Mouse (Mus musculus) lung, postnatal 0 days (tissue): ENCODE results near the gene Pde10a. TPM values are rescaled to one million over a fixed set of nuclear protein-coding genes. Genes with fewer than 3 reads are reported as not detected.

Experiments used
- ATAC-seq: fragments of 200-750 bp; cut with Nextera tagmentation; 2 replicates; pipeline ENCODE4 v1.8.0; 2017; ENCODE audit warnings: moderate library complexity
- DNase-seq: peaks from one replicate; pipeline ENCODE4 v3.0.0-alpha.2; 2016; ENCODE audit warnings: low spot score
- H3K27ac ChIP-seq: fragments of 300-500 bp; sonication (generic); 2 replicates; pipeline ENCODE4 v1.5.1; 2014; ENCODE audit warnings: antibody characterized with exemption, mild to moderate bottlenecking, low read length, mixed read lengths
- H3K27me3 ChIP-seq: fragments of 300-500 bp; sonication (generic); replicated peaks from 2 replicates; pipeline ENCODE4 v1.6.1; 2014; ENCODE audit warnings: low read length, mixed read lengths; ENCODE audit not compliant: insufficient read depth
- H3K36me3 ChIP-seq: fragments of 300-500 bp; sonication (generic); 2 replicates; pipeline ENCODE4 v1.6.1; 2014; ENCODE audit warnings: low read length, mixed read lengths; ENCODE audit not compliant: insufficient read depth
- H3K4me1 ChIP-seq: fragments of 300-500 bp; sonication (generic); 2 replicates; pipeline ENCODE4 v1.6.1; 2014; ENCODE audit warnings: antibody characterized with exemption, low read depth, low read length, mixed read lengths; ENCODE audit not compliant: insufficient read depth
- H3K4me2 ChIP-seq: fragments of 300-500 bp; sonication (generic); replicated peaks from 2 replicates; pipeline ENCODE4 v1.6.1; 2014; ENCODE audit warnings: low read depth, mild to moderate bottlenecking, low read length, moderate library complexity, mixed read lengths
- H3K4me3 ChIP-seq: fragments of 300-500 bp; sonication (generic); 2 replicates; pipeline ENCODE4 v1.5.1; 2014; ENCODE audit warnings: low read depth, low read length
- H3K9ac ChIP-seq: fragments of 300-500 bp; sonication (generic); replicated peaks from 2 replicates; pipeline ENCODE4 v1.6.1; 2014; ENCODE audit warnings: low read depth, mild to moderate bottlenecking
- H3K9me3 ChIP-seq: fragments of 300-500 bp; sonication (generic); 2 replicates; pipeline ENCODE4 v1.6.1; 2016; ENCODE audit warnings: low read length, mixed read lengths
- CTCF ChIP-seq: IDR thresholded peaks from 2 replicates; pipeline ENCODE4 v1.5.1; 2016; ENCODE audit warnings: antibody characterized with exemption, mild to moderate bottlenecking
- EP300 ChIP-seq: IDR thresholded peaks from 2 replicates; pipeline ENCODE4 v1.6.1; 2016; ENCODE audit warnings: antibody characterized with exemption, mild to moderate bottlenecking, control low read depth
- WGBS: fragments of 180-500 bp; shearing (Covaris S2); extraction: QIAGEN DNeasy Blood & Tissue Kit; methylation state at CpG from one replicate; pipeline ENCODE4 v1.1.7; 2014; 5-methylcytosine and 5-hydroxymethylcytosine counted together
- polyA plus RNA-seq: library from polyadenylated mRNA; unstranded; fragments of >200 nt; fragmentation: Nextera tagmentation; extraction: Ambion mirVana; gene quantifications from 2 replicates; pipeline ENCODE4 v1.2.1, GENCODE M21; 2015

Pde10a gene
- polyA plus RNA-seq, 1 experiment from 2014 or later: 0.86 TPM

- ATAC-seq: peak; percentile 25; the same call in 1 of the 2 replicates
- H3K4me3 ChIP-seq: no peak overlapping the region
- H3K27me3 ChIP-seq: no peaks in the 10 kb centered on the region
- no peak overlapping the region for H3K4me2 ChIP-seq
- DNase-seq: peak; percentile 28
- no peaks in the 10 kb centered on the region for H3K4me1 ChIP-seq
- H3K27ac ChIP-seq: no peak overlapping the region
- 31% methylated on average over 7 of the region's 7 CpGs for WGBS
- TF ChIP-seq EP300 (no peak), CTCF (no peak)
- no peak overlapping the region for H3K9ac ChIP-seq
- H3K9me3 ChIP-seq: no peaks in the 10 kb centered on the region
- H3K36me3 ChIP-seq: no peaks in the 10 kb centered on the region
Observed at GRCm38 (mm10) chr17:8847558-8847957, 322.4 kb downstream of the Pde10a start.

GRCm38 (mm10) chr17:8851846-8852245 lies 326.7 kb downstream of the Pde10a start:
- Histone ChIP-seq H3K4me2 (no peak overlapping the region), H3K4me1 (no peaks in the 10 kb centered on the region), H3K9me3 (no peaks in the 10 kb centered on the region), H3K4me3 (no peak overlapping the region), H3K36me3 (no peaks in the 10 kb centered on the region), H3K9ac (no peak overlapping the region), H3K27me3 (no peaks in the 10 kb centered on the region), H3K27ac (no peak overlapping the region)
- DNase-seq (no peak), ATAC-seq (no peak)
- no peak for TF ChIP-seq CTCF
- TF ChIP-seq EP300: no peak
- WGBS: 92% methylated on average over 6 of the region's 6 CpGs

GRCm38 (mm10) chr17:8856430-8857371 lies 331.5 kb downstream of the Pde10a start:
- Histone ChIP-seq H3K4me1 (peaks cover 4% of the 10 kb centered on the region), H3K27me3 (no peaks in the 10 kb centered on the region), H3K36me3 (no peaks in the 10 kb centered on the region), H3K27ac (no peak overlapping the region), H3K9ac (no peak overlapping the region), H3K4me3 (no peak overlapping the region), H3K9me3 (no peaks in the 10 kb centered on the region), H3K4me2 (peak overlapping the region; percentile 17)
- ATAC-seq (peak; percentile 93), DNase-seq (peak; percentile 92)
- no peak for TF ChIP-seq EP300
- WGBS: 25% methylated on average over 22 of the region's 22 CpGs

- Histone ChIP-seq H3K4me3 (no peak overlapping the region), H3K4me2 (no peak overlapping the region), H3K9me3 (no peaks in the 10 kb centered on the region), H3K27me3 (no peaks in the 10 kb centered on the region), H3K9ac (no peak overlapping the region), H3K27ac (no peak overlapping the region), H3K36me3 (no peaks in the 10 kb centered on the region), H3K4me1 (peaks cover 4% of the 10 kb centered on the region)
- ATAC-seq: no peak
- no peak for DNase-seq
- 61% methylated on average over 23 of the region's 23 CpGs for WGBS
- TF ChIP-seq EP300 (no peak), CTCF (no peak)
Observed at GRCm38 (mm10) chr17:8858636-8859421, 333.7 kb downstream of the Pde10a start.

GRCm38 (mm10) chr17:8859489-8859888 lies 334.3 kb downstream of the Pde10a start:
- Histone ChIP-seq H3K9ac (no peak overlapping the region), H3K4me1 (peaks cover 4% of the 10 kb centered on the region), H3K9me3 (no peaks in the 10 kb centered on the region), H3K27ac (no peak overlapping the region), H3K4me2 (no peak overlapping the region), H3K36me3 (no peaks in the 10 kb centered on the region), H3K4me3 (no peak overlapping the region), H3K27me3 (no peaks in the 10 kb centered on the region)
- WGBS: 29% methylated on average over 4 of the region's 4 CpGs
- TF ChIP-seq CTCF (no peak), EP300 (peak; percentile 61)
- peak; percentile 59 for ATAC-seq
- peak; percentile 79 for DNase-seq
